Mouse (Mus musculus) forebrain, embryonic 12.5 days (tissue): ENCODE data around the gene Gm20388. TPM values are rescaled to one million over a fixed set of nuclear protein-coding genes. Genes with fewer than 3 reads are reported as not detected.
A peak's percentile ranks its signal among the peaks of the same experiment; 100 is the strongest.

Experiments used
- ATAC-seq: fragments of 200-750 bp; cut with Nextera tagmentation; 2 replicates; pipeline ENCODE4 v1.8.0; 2017; ENCODE audit warnings: moderate TSS enrichment; ENCODE audit not compliant: low FRiP score
- H3K27ac ChIP-seq: fragments of 300-500 bp; sonication (generic); 2 replicates; pipeline ENCODE4 v1.5.1; 2016; ENCODE audit warnings: mild to moderate bottlenecking
- H3K27me3 ChIP-seq: fragments of 300-500 bp; sonication (generic); 2 replicates; pipeline ENCODE4 v1.6.1; 2016; ENCODE audit warnings: mild to moderate bottlenecking
- H3K36me3 ChIP-seq: fragments of 300-500 bp; sonication (generic); replicated peaks from 2 replicates; pipeline ENCODE4 v1.6.1; 2016; ENCODE audit warnings: mild to moderate bottlenecking
- H3K4me1 ChIP-seq: fragments of 300-500 bp; sonication (generic); 2 replicates; pipeline ENCODE4 v1.6.1; 2016
- H3K4me2 ChIP-seq: fragments of 300-500 bp; sonication (generic); 2 replicates; pipeline ENCODE4 v1.6.1; 2016; ENCODE audit warnings: mild to moderate bottlenecking, moderate library complexity
- H3K4me3 ChIP-seq: fragments of 300-500 bp; sonication (generic); replicated peaks from 2 replicates; pipeline ENCODE4 v1.5.1; 2016; ENCODE audit warnings: mild to moderate bottlenecking
- H3K9ac ChIP-seq: fragments of 300-500 bp; sonication (generic); 2 replicates; pipeline ENCODE4 v1.6.1; 2016; ENCODE audit warnings: mild to moderate bottlenecking
- H3K9me3 ChIP-seq: fragments of 300-500 bp; sonication (generic); 2 replicates; pipeline ENCODE4 v1.6.1; 2016
- WGBS: fragments of 180-500 bp; shearing (Covaris S2); methylation state at CpG from one replicate; pipeline ENCODE4 v1.1.7; 2016; 5-methylcytosine and 5-hydroxymethylcytosine counted together
- polyA plus RNA-seq: library from polyadenylated mRNA; unstranded; fragments of >200 nt; fragmentation: Nextera tagmentation; extraction: Ambion mirVana; gene quantifications from 2 replicates; pipeline ENCODE4 v1.2.1, GENCODE M21; 2016

The Gm20388 gene
- polyA plus RNA-seq, 1 experiment from 2014 or later: not detected

- H3K4me1 ChIP-seq: no peaks in the 10 kb centered on the region
- no peak overlapping the region for H3K27ac ChIP-seq
- no peak for ATAC-seq
- no peak overlapping the region for H3K4me3 ChIP-seq
- peaks cover 4% of the 10 kb centered on the region; the same call in 1 of the 2 replicates for H3K27me3 ChIP-seq
- no peak overlapping the region for H3K9ac ChIP-seq
- no peaks in the 10 kb centered on the region for H3K9me3 ChIP-seq
- no peak overlapping the region for H3K4me2 ChIP-seq
- 87% methylated on average over 12 of the region's 12 CpGs for WGBS
- no peaks in the 10 kb centered on the region for H3K36me3 ChIP-seq
These were observed 2925.6 kb downstream of the Gm20388 start for GRCm38 (mm10) chr8:122836199-122836598.

GRCm38 (mm10) chr8:122836696-122837095 is 2926.1 kb downstream of the Gm20388 start:
- H3K4me3 ChIP-seq: no peak overlapping the region
- no peak overlapping the region for H3K27ac ChIP-seq
- H3K4me1 ChIP-seq: no peaks in the 10 kb centered on the region
- H3K9me3 ChIP-seq: no peaks in the 10 kb centered on the region
- H3K9ac ChIP-seq: no peak overlapping the region
- whole genome bisulfite sequencing: 94% methylated on average over 13 of the region's 13 CpGs
- H3K36me3 ChIP-seq: no peaks in the 10 kb centered on the region
- no peak for ATAC-seq
- peaks cover 4% of the 10 kb centered on the region; the same call in 1 of the 2 replicates for H3K27me3 ChIP-seq
- H3K4me2 ChIP-seq: no peak overlapping the region

GRCm38 (mm10) chr8:122844161-122844560 is 2933.5 kb downstream of the Gm20388 start:
- Histone ChIP-seq H3K9ac (no peak overlapping the region), H3K4me2 (no peak overlapping the region), H3K27me3 (peaks cover 10% of the 10 kb centered on the region; the same call in 1 of the 2 replicates), H3K9me3 (no peaks in the 10 kb centered on the region), H3K4me3 (no peak overlapping the region), H3K4me1 (peaks cover 5% of the 10 kb centered on the region; the same call in 1 of the 2 replicates), H3K27ac (no peak overlapping the region), H3K36me3 (no peaks in the 10 kb centered on the region)
- ATAC-seq: no peak
- WGBS: 78% methylated on average over 3 of the region's 3 CpGs

GRCm38 (mm10) chr8:122845662-122846061 is 2935.0 kb downstream of the Gm20388 start:
- Histone ChIP-seq H3K27me3 (peaks cover 22% of the 10 kb centered on the region; the same call in 1 of the 2 replicates), H3K9me3 (no peaks in the 10 kb centered on the region), H3K4me1 (peaks cover 5% of the 10 kb centered on the region; the same call in 1 of the 2 replicates), H3K4me3 (no peak overlapping the region), H3K27ac (no peak overlapping the region), H3K36me3 (no peaks in the 10 kb centered on the region), H3K9ac (no peak overlapping the region), H3K4me2 (no peak overlapping the region)
- no peak for ATAC-seq
- WGBS: 91% methylated on average over 4 of the region's 4 CpGs

GRCm38 (mm10) chr8:122847829-122848561 is 2937.4 kb downstream of the Gm20388 start, which contains the start of gene Cdh15:
TSS of gene Cdh15 (plus strand) at chr8:122847966.
- peaks cover 30% of the 10 kb centered on the region for H3K27me3 ChIP-seq
- no peak within 1 kb of the TSS for H3K9ac ChIP-seq
- ATAC-seq: peak; percentile 85
- H3K4me3 ChIP-seq: peak within 1 kb of the TSS; percentile 10; the same call in 1 of the 2 replicates
- 14% methylated on average over 17 of the region's 18 CpGs for WGBS
- no peak within 1 kb of the TSS for H3K27ac ChIP-seq
- peak within 1 kb of the TSS; percentile 27 for H3K4me2 ChIP-seq
- H3K36me3 ChIP-seq: no peaks in the 10 kb centered on the region
- H3K9me3 ChIP-seq: no peaks in the 10 kb centered on the region
- H3K4me1 ChIP-seq: peaks cover 7% of the 10 kb centered on the region

GRCm38 (mm10) chr8:122849152-122849910 is 2938.7 kb downstream of the Gm20388 start:
- H3K4me3 ChIP-seq: no peak overlapping the region
- no peaks in the 10 kb centered on the region for H3K36me3 ChIP-seq
- H3K9me3 ChIP-seq: no peaks in the 10 kb centered on the region
- no peak overlapping the region for H3K4me2 ChIP-seq
- 60% methylated on average over 8 of the region's 11 CpGs for WGBS
- peaks cover 30% of the 10 kb centered on the region for H3K27me3 ChIP-seq
- H3K9ac ChIP-seq: no peak overlapping the region
- H3K4me1 ChIP-seq: peaks cover 19% of the 10 kb centered on the region
- no peak for ATAC-seq
- no peak overlapping the region for H3K27ac ChIP-seq

GRCm38 (mm10) chr8:122850641-122851240 is 2940.1 kb downstream of the Gm20388 start:
- Histone ChIP-seq H3K27me3 (peaks cover 30% of the 10 kb centered on the region), H3K9ac (no peak overlapping the region), H3K4me2 (no peak overlapping the region), H3K27ac (no peak overlapping the region), H3K36me3 (no peaks in the 10 kb centered on the region), H3K9me3 (no peaks in the 10 kb centered on the region), H3K4me1 (peaks cover 19% of the 10 kb centered on the region), H3K4me3 (no peak overlapping the region)
- ATAC-seq: no peak
- 64% methylated on average over 3 of the region's 3 CpGs for WGBS

- no peak overlapping the region for H3K4me3 ChIP-seq
- no peaks in the 10 kb centered on the region for H3K36me3 ChIP-seq
- H3K4me1 ChIP-seq: peaks cover 19% of the 10 kb centered on the region
- H3K9ac ChIP-seq: no peak overlapping the region
- no peak for ATAC-seq
- no peaks in the 10 kb centered on the region for H3K9me3 ChIP-seq
- peaks cover 30% of the 10 kb centered on the region for H3K27me3 ChIP-seq
- H3K27ac ChIP-seq: no peak overlapping the region
- 80% methylated on average over 12 of the region's 12 CpGs for WGBS
- no peak overlapping the region for H3K4me2 ChIP-seq
These were observed 2941.3 kb downstream of the Gm20388 start for GRCm38 (mm10) chr8:122851692-122852545.

- ATAC-seq: no peak
- H3K27me3 ChIP-seq: peaks cover 33% of the 10 kb centered on the region
- H3K36me3 ChIP-seq: no peaks in the 10 kb centered on the region
- H3K9me3 ChIP-seq: no peaks in the 10 kb centered on the region
- no peak overlapping the region for H3K9ac ChIP-seq
- no peak overlapping the region for H3K4me2 ChIP-seq
- 71% methylated on average over 1 of the region's 1 CpGs for WGBS
- peaks cover 19% of the 10 kb centered on the region for H3K4me1 ChIP-seq
- H3K4me3 ChIP-seq: no peak overlapping the region
- H3K27ac ChIP-seq: no peak overlapping the region
These were observed 2941.9 kb downstream of the Gm20388 start for GRCm38 (mm10) chr8:122852546-122852905.

- ATAC-seq: peak; percentile 58; the same call in 1 of the 2 replicates
- Histone ChIP-seq H3K4me1 (peaks cover 15% of the 10 kb centered on the region), H3K36me3 (no peaks in the 10 kb centered on the region), H3K27ac (no peak overlapping the region), H3K4me2 (no peak overlapping the region), H3K4me3 (no peak overlapping the region), H3K27me3 (peaks cover 33% of the 10 kb centered on the region), H3K9me3 (no peaks in the 10 kb centered on the region), H3K9ac (no peak overlapping the region)
- 18% methylated on average over 11 of the region's 11 CpGs for WGBS
These were observed 2942.7 kb downstream of the Gm20388 start for GRCm38 (mm10) chr8:122853340-122853771.

- Histone ChIP-seq H3K9ac (no peak overlapping the region), H3K4me3 (no peak overlapping the region), H3K27me3 (peaks cover 28% of the 10 kb centered on the region), H3K27ac (no peak overlapping the region), H3K9me3 (no peaks in the 10 kb centered on the region), H3K36me3 (no peaks in the 10 kb centered on the region), H3K4me2 (no peak overlapping the region), H3K4me1 (peaks cover 13% of the 10 kb centered on the region)
- 79% methylated on average over 7 of the region's 7 CpGs for WGBS
- ATAC-seq: no peak
These were observed 2943.7 kb downstream of the Gm20388 start for GRCm38 (mm10) chr8:122854388-122854787.
